Mouse (Mus musculus) MN1 (cell line): ENCODE results near the gene Zscan29.

Experiments used
- DNase-seq: peaks from one replicate; pipeline ENCODE4 v3.0.0-alpha.2; 2016; ENCODE audit warnings: low spot score

The Zscan29 gene

GRCm38 (mm10) chr2:121170980-121171742, at the start of gene Zscan29:
Gene Zscan29, minus strand, starts transcription at chr2:121171125.
- DNase-seq: peak; percentile 92

- no peak for DNase-seq
Observed at GRCm38 (mm10) chr2:121219994-121220393, 49.1 kb upstream of the Zscan29 start.

- no peak for DNase-seq
Observed at GRCm38 (mm10) chr2:121219177-121219576, 48.3 kb upstream of the Zscan29 start.

GRCm38 (mm10) chr2:121214491-121214890, 43.6 kb upstream of the Zscan29 start:
- DNase-seq: no peak

- DNase-seq: no peak
Observed at GRCm38 (mm10) chr2:121206541-121206940, 35.6 kb upstream of the Zscan29 start.

- DNase-seq: no peak
Observed at GRCm38 (mm10) chr2:121204276-121204675, 33.4 kb upstream of the Zscan29 start.

DNA sequence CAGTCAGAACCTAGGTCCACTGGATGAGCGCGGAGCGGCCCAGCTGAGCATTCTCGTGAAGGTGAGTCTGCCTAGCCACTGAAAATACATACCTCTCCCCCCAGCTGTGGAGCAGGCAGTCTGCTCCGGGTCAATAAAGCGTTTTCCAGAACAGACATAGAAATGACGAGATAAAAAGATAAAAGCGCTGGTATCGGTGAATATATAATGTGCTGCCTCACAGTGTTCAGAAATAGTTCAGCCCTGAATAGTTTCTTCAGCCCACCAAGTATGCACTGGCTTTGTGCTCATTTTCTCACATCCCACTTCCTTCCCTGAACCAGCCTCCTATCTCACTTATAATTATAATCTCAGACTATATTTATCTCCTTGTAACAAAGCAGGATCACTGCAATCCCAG, 24.5 kb upstream of the Zscan29 start:
- DNase-seq: no peak

- no peak for DNase-seq
Observed at GRCm38 (mm10) chr2:121188530-121188929, 17.6 kb upstream of the Zscan29 start.

DNA sequence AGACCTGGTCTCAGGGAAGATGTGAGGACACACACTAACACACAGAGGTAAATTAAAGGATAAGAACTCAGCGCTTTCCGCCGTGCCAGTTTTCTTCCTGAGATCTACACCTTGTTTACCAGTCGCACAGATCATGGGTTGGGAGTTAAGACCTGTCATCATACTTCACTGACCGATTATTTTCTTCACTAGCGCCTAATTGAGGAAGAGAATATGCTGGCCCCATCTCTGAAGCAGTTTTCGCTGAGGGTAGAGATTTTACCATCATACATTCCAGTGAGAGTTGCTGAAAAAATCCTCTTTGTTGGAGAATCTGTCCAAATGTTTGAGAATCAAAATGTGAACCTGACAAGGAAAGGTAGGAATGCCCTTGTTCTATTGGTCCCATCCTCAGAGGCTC, 13.2 kb upstream of the Zscan29 start:
- no peak for DNase-seq

DNA sequence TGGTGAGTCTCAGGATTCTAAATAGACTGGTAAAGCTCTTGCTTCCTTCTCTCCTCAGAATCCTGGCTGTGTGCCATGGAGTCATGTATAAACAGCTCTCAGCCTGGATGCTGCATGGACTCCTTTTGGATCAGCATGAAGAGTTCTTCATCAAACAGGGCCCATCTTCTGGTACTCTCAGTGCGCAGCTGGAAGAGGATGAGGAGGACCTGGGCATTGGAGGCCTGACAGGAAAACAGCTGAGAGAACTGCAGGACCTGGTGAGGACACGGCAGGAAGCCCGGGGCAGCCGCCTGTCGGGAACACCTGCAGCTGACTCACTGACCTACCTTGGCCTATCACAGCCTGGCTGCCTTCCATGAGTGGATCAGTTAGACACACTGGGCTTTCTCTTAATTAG, 12.5 kb upstream of the Zscan29 start:
- peak; percentile 20 for DNase-seq

DNA sequence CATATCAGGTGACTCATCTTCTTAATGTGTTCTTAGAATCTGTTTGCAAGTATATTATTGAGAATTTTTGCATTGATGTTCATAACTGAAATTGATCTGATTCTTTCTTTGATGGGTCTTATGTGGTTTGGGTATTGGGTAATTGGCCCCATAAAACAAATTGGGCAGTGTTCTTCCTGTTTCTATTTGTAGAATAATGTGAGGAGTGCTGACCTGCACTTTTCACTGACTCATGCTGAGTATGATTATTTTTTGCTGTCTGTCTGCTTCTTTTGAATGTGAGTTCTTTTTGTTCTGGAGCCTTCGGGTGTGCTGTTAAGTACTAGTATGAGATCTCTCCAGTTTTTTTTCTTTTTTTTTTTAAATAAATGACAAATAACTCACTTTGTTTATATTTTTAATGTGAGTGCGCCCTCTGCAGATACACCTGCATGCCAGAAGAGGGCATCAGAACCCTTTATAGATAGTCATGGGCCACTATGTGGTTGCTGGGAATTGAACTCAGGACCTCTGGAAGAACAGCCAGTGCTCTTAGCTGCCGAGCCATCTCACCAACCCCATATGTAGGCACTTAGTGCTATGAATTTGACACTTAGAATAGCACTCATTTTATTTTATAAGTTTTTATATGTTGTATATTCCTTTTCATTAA, 8.0 kb upstream of the Zscan29 start:
- no peak for DNase-seq

DNA sequence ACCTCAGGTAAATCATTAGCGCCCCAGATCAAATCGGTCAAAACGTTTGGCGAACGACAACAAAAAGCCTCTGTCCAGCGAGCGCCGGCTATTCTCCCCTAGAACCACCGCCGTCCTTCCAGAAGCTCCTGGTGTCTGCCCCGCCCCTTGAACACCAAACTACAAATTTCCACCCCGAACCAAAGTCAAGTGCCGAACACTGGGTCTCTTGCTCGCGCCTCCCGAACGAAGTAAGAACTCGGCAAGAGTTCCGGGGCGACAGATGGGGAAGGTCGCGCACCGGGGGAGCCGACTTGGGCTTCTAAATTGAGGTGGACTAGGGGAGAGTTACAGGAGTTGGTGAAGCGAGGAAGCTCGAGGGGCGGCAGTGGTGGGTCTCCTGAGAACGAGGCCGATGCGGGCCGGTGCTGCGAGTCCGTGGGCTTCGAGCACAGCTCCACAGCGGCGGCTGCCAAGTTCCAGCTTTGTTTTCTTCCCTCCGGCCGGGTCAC, 399 bp downstream of the Zscan29 start, which contains the start of gene Tubgcp4:
Tubgcp4 (plus strand) TSS at position 174 of the 491 bp plus-strand sequence.
- DNase-seq: peak; percentile 39

DNA sequence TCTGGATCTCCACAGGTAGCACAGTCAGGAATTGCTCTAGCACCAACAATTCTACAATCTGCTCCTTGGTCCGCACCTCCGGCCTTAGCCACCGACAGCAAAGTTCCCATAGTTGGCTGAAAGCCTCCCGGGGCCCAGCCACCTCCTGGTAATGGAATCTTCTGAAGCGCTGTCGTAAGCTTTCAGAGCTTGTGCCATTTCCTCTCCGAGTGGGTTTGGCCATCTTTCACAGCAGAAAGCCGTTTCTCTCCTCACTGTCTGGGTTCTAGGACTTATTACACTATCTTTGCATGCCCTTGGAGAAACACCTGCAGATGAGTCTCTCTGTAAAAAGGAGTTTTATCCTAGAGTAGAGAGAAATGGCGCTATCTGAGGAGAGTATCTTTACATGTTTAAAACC, 1.0 kb downstream of the Zscan29 start:
- peak; percentile 15 for DNase-seq

- no peak for DNase-seq
Observed at GRCm38 (mm10) chr2:121169173-121169572, 1.8 kb downstream of the Zscan29 start.

DNA sequence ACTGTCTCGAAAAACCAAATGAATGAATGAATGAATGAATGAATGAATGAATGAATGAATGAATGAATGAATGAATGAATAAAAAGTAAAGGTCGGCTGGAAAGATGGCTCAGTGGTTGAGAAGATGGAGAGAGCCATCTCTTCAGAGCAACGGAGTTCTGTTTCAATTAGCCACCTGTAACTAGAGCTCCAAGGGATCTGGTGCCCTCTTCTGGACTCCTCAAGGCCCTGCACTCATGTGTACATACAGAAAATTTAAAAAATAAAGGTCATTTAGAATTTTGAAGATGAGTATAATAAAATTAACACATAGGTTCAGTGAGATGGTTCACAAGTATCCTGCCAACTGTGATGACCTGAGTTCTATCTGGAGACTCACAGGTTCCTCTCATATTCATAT, 17.8 kb downstream of the Zscan29 start:
- DNase-seq: no peak

- DNase-seq: no peak
Observed at GRCm38 (mm10) chr2:121149679-121150078, 21.2 kb downstream of the Zscan29 start.

DNA sequence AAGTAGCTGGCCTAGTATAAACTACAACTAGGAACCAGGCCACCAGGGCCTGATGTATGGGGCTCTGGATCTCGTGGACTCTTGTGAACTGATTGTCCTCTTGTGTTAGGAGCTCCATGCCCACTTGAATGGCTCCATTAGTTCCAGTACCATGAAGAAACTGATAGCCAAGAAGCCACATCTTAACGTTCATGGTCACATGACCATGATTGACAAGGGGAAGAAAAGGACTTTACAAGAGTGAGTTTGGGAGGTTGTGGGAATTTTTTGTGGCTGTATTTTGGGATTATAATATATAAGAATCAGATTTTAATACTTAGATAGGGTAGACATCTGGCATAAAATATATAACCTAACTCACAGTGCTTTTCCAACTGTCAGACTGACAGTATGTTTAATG, 28.5 kb downstream of the Zscan29 start:
- no peak for DNase-seq

DNA sequence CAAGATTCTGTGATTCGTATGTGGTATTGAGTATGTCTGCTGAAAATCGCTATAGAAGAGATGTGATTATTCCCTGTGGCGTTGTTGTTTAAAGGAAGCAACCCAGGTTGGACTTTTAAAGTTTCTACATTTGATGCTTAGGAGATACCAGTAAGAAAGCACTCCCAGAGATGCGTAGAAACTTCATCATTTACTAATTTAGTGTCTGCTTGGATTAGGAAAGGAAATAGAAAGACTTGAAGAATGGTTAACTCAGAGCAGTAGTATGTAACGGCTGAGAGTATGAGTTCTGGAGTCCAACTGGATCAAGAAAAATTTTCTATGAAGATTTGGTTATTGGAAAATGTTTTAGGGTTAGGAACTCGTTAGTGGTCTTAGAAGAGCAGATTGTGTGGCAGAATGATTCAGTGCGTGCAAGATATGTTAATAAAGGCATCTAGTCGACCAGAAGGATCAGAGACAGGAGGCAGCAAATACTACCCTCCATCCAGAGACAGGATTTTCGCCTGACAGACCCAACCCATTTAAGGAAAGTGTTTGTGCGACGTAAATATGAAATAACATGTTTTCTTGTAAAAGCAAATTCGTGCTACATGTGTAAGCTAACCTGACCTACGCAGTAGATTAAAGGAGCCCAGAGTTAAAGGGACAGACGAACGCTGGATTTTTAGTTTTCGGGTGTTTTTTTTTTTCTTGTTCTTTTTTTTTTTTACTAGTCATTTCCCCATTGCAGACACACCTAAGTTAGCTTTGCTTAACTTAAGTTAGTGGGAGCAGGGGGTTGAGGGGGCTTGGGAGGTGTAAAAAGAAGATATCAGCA, 29.5 kb downstream of the Zscan29 start:
- no peak for DNase-seq

DNA sequence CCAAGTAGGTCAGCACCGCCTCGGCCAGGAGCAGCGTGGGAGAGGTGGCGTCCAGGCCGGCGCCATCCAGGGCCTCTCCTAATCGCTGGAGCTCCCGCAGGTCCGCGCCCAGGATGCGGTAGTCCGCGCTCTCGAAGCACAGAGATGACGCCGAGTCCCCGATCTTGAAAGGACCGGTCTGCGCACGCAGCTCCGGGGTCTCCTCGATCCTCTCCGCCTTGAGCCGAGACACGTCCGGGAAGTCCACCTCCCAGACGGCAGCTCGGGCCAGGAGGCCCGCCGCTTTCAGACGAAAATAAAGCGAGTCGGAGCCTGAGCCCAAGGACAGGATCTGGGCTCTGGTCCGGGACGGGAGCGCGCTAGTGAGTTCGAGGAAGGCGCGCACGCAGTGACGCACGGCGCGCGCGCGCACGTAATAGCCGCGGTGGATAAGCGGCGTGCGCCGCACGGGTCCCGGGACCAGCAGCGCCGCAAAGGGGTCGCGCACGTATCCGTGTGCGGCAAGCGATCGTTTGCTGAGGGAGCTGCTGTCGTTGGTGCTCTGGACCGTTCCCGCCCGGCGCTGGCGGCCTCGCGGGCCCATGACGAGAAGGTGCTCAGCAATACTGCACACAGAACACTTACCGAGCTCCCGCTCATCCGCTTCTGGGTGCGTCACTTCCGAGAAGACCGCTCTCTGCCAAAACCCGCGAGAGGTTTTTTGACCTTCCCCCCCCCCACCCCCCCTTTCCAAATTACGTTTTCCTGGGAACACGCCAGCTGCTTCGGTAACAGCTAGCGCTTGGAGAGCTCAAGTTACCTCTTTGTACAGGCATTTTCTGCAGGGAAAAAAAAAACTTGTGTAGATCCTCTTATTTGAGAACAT, 30.7 kb downstream of the Zscan29 start, which contains the start of the genes Adal and Lcmt2:
Adal (plus strand) TSS at position 411 of the 865 bp plus-strand sequence.
Lcmt2 (minus strand) TSS at position 636 of the 865 bp plus-strand sequence.
- DNase-seq: no peak

- DNase-seq: peak; percentile 12
Observed at GRCm38 (mm10) chr2:121139266-121140017, 31.5 kb downstream of the Zscan29 start.

- no peak for DNase-seq
Observed at GRCm38 (mm10) chr2:121137371-121137770, 33.6 kb downstream of the Zscan29 start.
